8 mouse cellular contexts compared by ENCODE assay signal in genomic region chr7:63937236-63938065, GRCm38 (mm10). TPM values are rescaled to one million over a fixed set of nuclear protein-coding genes. Genes with fewer than 3 reads are reported as not detected.
DNase-seq lines count a peak whose midpoint lies in the region; ATAC-seq and TF ChIP-seq lines count a peak whose summit lies in the region.

No protein-coding gene starts in this region.

- H3K4me2 ChIP-seq in embryonic facial prominence, embryonic 12.5 days (replicated peaks), result peak overlapping the region; percentile 94
- peak overlapping the region; percentile 87 for H3K4me2 ChIP-seq in heart, embryonic 11.5 days
- H3K4me2 ChIP-seq in kidney, embryonic 15.5 days, result peak overlapping the region; percentile 95
- peak overlapping the region; percentile 89 for H3K4me2 ChIP-seq in neural tube, embryonic 14.5 days (ENCODE audit: low read depth, low read length)

- peak overlapping the region; percentile 78 for H3K4me3 ChIP-seq in embryonic facial prominence, embryonic 12.5 days
- peak overlapping the region; percentile 76 for H3K4me3 ChIP-seq in heart, embryonic 11.5 days (ENCODE audit: low read depth, low read length)
- peak overlapping the region; percentile 85 for H3K4me3 ChIP-seq in kidney, embryonic 15.5 days (replicated peaks)
- H3K4me3 ChIP-seq in lung, adult 2 months (replicated peaks; ENCODE audit: extremely low read depth, low read depth, low read length), result peak overlapping the region; percentile 94
- H3K4me3 ChIP-seq in neural tube, embryonic 14.5 days (ENCODE audit: low read depth, low read length), result peak overlapping the region; percentile 93
- H3K4me3 ChIP-seq in thymus, adult 2 months (ENCODE audit: control insufficient read depth, insufficient read depth, low read length), result peak overlapping the region; percentile 79

- 0 out of 2 replicates have a peak, but pooled peaks have one; percentile 2 for ATAC-seq in embryonic facial prominence, embryonic 12.5 days (ENCODE audit: insufficient number of reproducible peaks, insufficient read depth, low FRiP score, low TSS enrichment)
- peak; percentile 52 for ATAC-seq in heart, embryonic 11.5 days (replicated peaks; ENCODE audit: insufficient number of reproducible peaks, low FRiP score, low TSS enrichment)
- peak; percentile 30 for ATAC-seq in kidney, embryonic 15.5 days (replicated peaks; ENCODE audit: low FRiP score)
- peak; percentile 4 for ATAC-seq in neural tube, embryonic 14.5 days (ENCODE audit: low read depth)

- H3K9me3 ChIP-seq in embryonic facial prominence, embryonic 12.5 days, result no peaks in the 10 kb centered on the region
- no peaks in the 10 kb centered on the region for H3K9me3 ChIP-seq in heart, embryonic 11.5 days (replicated peaks; ENCODE audit: control insufficient read depth, low read length)
- H3K9me3 ChIP-seq in kidney, embryonic 15.5 days (replicated peaks), result no peaks in the 10 kb centered on the region
- H3K9me3 ChIP-seq in neural tube, embryonic 14.5 days (ENCODE audit: control insufficient read depth, low read length), result no peaks in the 10 kb centered on the region

- H3K27me3 ChIP-seq in embryonic facial prominence, embryonic 12.5 days, result no peaks in the 10 kb centered on the region
- H3K27me3 ChIP-seq in heart, embryonic 11.5 days (ENCODE audit: control insufficient read depth, insufficient read depth, low read length), result no peaks in the 10 kb centered on the region
- H3K27me3 ChIP-seq in kidney, embryonic 15.5 days, result no peaks in the 10 kb centered on the region
- H3K27me3 ChIP-seq in neural tube, embryonic 14.5 days (ENCODE audit: control insufficient read depth, insufficient read depth, low read length), result no peaks in the 10 kb centered on the region
- H3K27me3 ChIP-seq in thymus, adult 2 months (ENCODE audit: control insufficient read depth, insufficient read depth, low read length), result no peaks in the 10 kb centered on the region

- DNase-seq in B cell, adult 2 months, result peak; percentile 93 to 95
- peak; percentile 92 for DNase-seq in adrenal gland, postnatal 25 days
- peak; percentile 90 for DNase-seq in lung, adult 2 months
- peak; percentile 91 for DNase-seq in thymus, adult 2 months

- under 1% methylated on average over 86 of the region's 88 CpGs for WGBS in embryonic facial prominence, embryonic 12.5 days
- under 1% methylated on average over 78 of the region's 88 CpGs for WGBS in heart, embryonic 11.5 days (ENCODE audit: insufficient replicate concordance)
- under 1% methylated on average over 83 of the region's 88 CpGs for WGBS in kidney, embryonic 15.5 days
- under 1% methylated on average over 83 of the region's 88 CpGs for WGBS in lung, adult 2 months
- WGBS in neural tube, embryonic 14.5 days, result under 1% methylated on average over 59 of the region's 88 CpGs
- under 1% methylated on average over 84 of the region's 88 CpGs for WGBS in thymus, adult 2 months

- TF ChIP-seq CTCF in lung, adult 2 months (IDR thresholded peaks at IDR 0.05; ENCODE audit: insufficient read depth, low read length), result no peak
- peak; percentile 18; the same call in 1 of the 2 replicates for TF ChIP-seq CTCF in thymus, adult 2 months (IDR thresholded peaks at IDR 0.05; ENCODE audit: borderline replicate concordance, control insufficient read depth, extremely low read depth, insufficient read depth, low read length, poor library complexity)

- peak overlapping the region; percentile 81 for H3K9ac ChIP-seq in embryonic facial prominence, embryonic 12.5 days
- H3K9ac ChIP-seq in heart, embryonic 11.5 days (ENCODE audit: low read depth, low read length), result peak overlapping the region; percentile 93
- peak overlapping the region; percentile 79 for H3K9ac ChIP-seq in kidney, embryonic 15.5 days
- H3K9ac ChIP-seq in neural tube, embryonic 14.5 days (replicated peaks; ENCODE audit: low read depth, low read length), result peak overlapping the region; percentile 97

- H3K27ac ChIP-seq in embryonic facial prominence, embryonic 12.5 days, result peak overlapping the region; percentile 91
- H3K27ac ChIP-seq in heart, embryonic 11.5 days (ENCODE audit: low read depth, low read length), result peak overlapping the region; percentile 94
- peak overlapping the region; percentile 93 for H3K27ac ChIP-seq in kidney, embryonic 15.5 days
- H3K27ac ChIP-seq in neural tube, embryonic 14.5 days (ENCODE audit: low read depth, low read length), result peak overlapping the region; percentile 96
- H3K27ac ChIP-seq in thymus, adult 2 months (ENCODE audit: control insufficient read depth, insufficient read depth, low read length), result peak overlapping the region; percentile 91

- peaks cover 21% of the 10 kb centered on the region; the same call in 1 of the 2 replicates for H3K4me1 ChIP-seq in embryonic facial prominence, embryonic 12.5 days
- H3K4me1 ChIP-seq in heart, embryonic 11.5 days (ENCODE audit: control insufficient read depth, insufficient read depth, low read length), result peaks cover 28% of the 10 kb centered on the region
- peaks cover 32% of the 10 kb centered on the region for H3K4me1 ChIP-seq in kidney, embryonic 15.5 days
- H3K4me1 ChIP-seq in lung, adult 2 months (ENCODE audit: control insufficient read depth, insufficient read depth, low read length), result peaks cover 22% of the 10 kb centered on the region
- peaks cover 20% of the 10 kb centered on the region for H3K4me1 ChIP-seq in neural tube, embryonic 14.5 days (ENCODE audit: control insufficient read depth, insufficient read depth, low read length)
- peaks cover 41% of the 10 kb centered on the region for H3K4me1 ChIP-seq in thymus, adult 2 months (replicated peaks; ENCODE audit: control insufficient read depth, insufficient read depth, low read length)

- TF ChIP-seq POLR2A in lung, adult 2 months (IDR thresholded peaks at IDR 0.05; ENCODE audit: borderline replicate concordance, extremely low read depth, low read depth, low read length), result peak; percentile 66; the same call in 1 of the 2 replicates
- TF ChIP-seq POLR2A in thymus, adult 2 months (IDR thresholded peaks at IDR 0.05; ENCODE audit: control insufficient read depth, extremely low read depth, insufficient read depth, low read length, poor library complexity), result peak; percentile 70; the same call in 1 of the 2 replicates

- no peaks in the 10 kb centered on the region for H3K36me3 ChIP-seq in embryonic facial prominence, embryonic 12.5 days
- H3K36me3 ChIP-seq in heart, embryonic 11.5 days (ENCODE audit: control insufficient read depth, insufficient read depth, low read length), result no peaks in the 10 kb centered on the region
- no peaks in the 10 kb centered on the region for H3K36me3 ChIP-seq in kidney, embryonic 15.5 days
- no peaks in the 10 kb centered on the region for H3K36me3 ChIP-seq in neural tube, embryonic 14.5 days (ENCODE audit: control insufficient read depth, insufficient read depth, low read length)
- H3K36me3 ChIP-seq in thymus, adult 2 months (ENCODE audit: control insufficient read depth, insufficient read depth, low read length), result no peaks in the 10 kb centered on the region

RNA-seq across cellular contexts. Expression of gene Klf13, which starts 1.3 kb away (rescaled TPM):
- total RNA-seq in adrenal gland, postnatal 25 days (2021), result 85.4 and 93.8 TPM in 2 replicates
- 21.3 and 21.4 TPM in 2 replicates for polyA plus RNA-seq in embryonic facial prominence, embryonic 12.5 days (2016; fragmentation: Nextera tagmentation; extraction: Ambion mirVana)
- 16.3 and 18.8 TPM in 2 replicates for polyA plus RNA-seq in heart, embryonic 11.5 days (2014; fragmentation: Nextera tagmentation; extraction: Ambion mirVana)
- 21.8 and 23.3 TPM in 2 replicates for polyA plus RNA-seq in kidney, embryonic 15.5 days (2015; fragmentation: Nextera tagmentation; extraction: Ambion mirVana)
- 88.4 and 109 TPM in 2 replicates for polyA plus RNA-seq in lung, adult 2 months (2012; rRNA removed)
- polyA plus RNA-seq in neural tube, embryonic 14.5 days (2014; fragmentation: Nextera tagmentation; extraction: Ambion mirVana), result 24.9 and 32.5 TPM in 2 replicates
- polyA plus RNA-seq in thymus, adult 2 months (2012; rRNA removed), result 172 and 234 TPM in 2 replicates

RNA-seq across cellular contexts. Expression of gene E030018B13Rik, which starts 20.8 kb away (rescaled TPM):
- total RNA-seq in adrenal gland, postnatal 25 days (2021), result not detected in 2 replicates
- not detected in 2 replicates for polyA plus RNA-seq in embryonic facial prominence, embryonic 12.5 days (2016; fragmentation: Nextera tagmentation; extraction: Ambion mirVana)
- not detected in 2 replicates for polyA plus RNA-seq in heart, embryonic 11.5 days (2014; fragmentation: Nextera tagmentation; extraction: Ambion mirVana)
- 0.22 TPM in 1 of 2 replicates, not detected in the other for polyA plus RNA-seq in kidney, embryonic 15.5 days (2015; fragmentation: Nextera tagmentation; extraction: Ambion mirVana)
- not detected in 2 replicates for polyA plus RNA-seq in lung, adult 2 months (2012; rRNA removed)
- 0.55 TPM in 1 of 2 replicates, not detected in the other for polyA plus RNA-seq in neural tube, embryonic 14.5 days (2014; fragmentation: Nextera tagmentation; extraction: Ambion mirVana)
- not detected in 2 replicates for polyA plus RNA-seq in thymus, adult 2 months (2012; rRNA removed)

Comparison
In these comparisons a context has a peak if more than half of its experiments do, and no peak if none do; other contexts are left out.
1. Peak in every context shown above with its lines: DNase-seq, ATAC-seq, H3K4me3 ChIP-seq and H3K27ac ChIP-seq.
2. ATAC-seq: peak in every context shown above with its lines; median percentile 52 in heart, embryonic 11.5 days; 30 in kidney, embryonic 15.5 days; 4 in neural tube, embryonic 14.5 days; 2 in embryonic facial prominence, embryonic 12.5 days.